Mouse (Mus musculus): Measurements from ENCODE around the gene Csnk1e. TPM values are rescaled to one million over a fixed set of nuclear protein-coding genes. Genes with fewer than 3 reads are reported as not detected.

The Csnk1e gene
- polyA plus RNA-seq, 2 experiments, result 3.7 to 9.8 TPM

- H3K27ac ChIP-seq, result no peak overlapping the region
- H3K9ac ChIP-seq (replicated peaks), result no peak overlapping the region
- no peaks in the 10 kb centered on the region for H3K4me1 ChIP-seq (replicated peaks; ENCODE audit: control insufficient read depth in 2 of 2, insufficient read depth in 2 of 2, low read length in 1 of 2)
- TF ChIP-seq EP300 (IDR thresholded peaks at IDR 0.05; ENCODE audit: low read depth) (no peak), CTCF (IDR thresholded peaks at IDR 0.05; ENCODE audit: low read depth) (peak; percentile 55)
- ATAC-seq (ENCODE audit: insufficient read depth), result no peak
- no peak overlapping the region for H3K4me3 ChIP-seq (ENCODE audit: insufficient read depth in 1 of 2, low read depth in 2 of 2, low read length in 2 of 2)
- no peaks in the 10 kb centered on the region for H3K27me3 ChIP-seq (ENCODE audit: control insufficient read depth, insufficient read depth, low read length)
- no peaks in the 10 kb centered on the region for H3K9me3 ChIP-seq (ENCODE audit: control insufficient read depth, low read length)
- 61% methylated on average over 5 of the region's 5 CpGs for WGBS (ENCODE audit: insufficient replicate concordance)
- DNase-seq (ENCODE audit: low read depth in 3 of 3, low spot score in 3 of 3), result no peak
- H3K36me3 ChIP-seq (replicated peaks; ENCODE audit: control insufficient read depth, insufficient read depth, low read depth), result no peaks in the 10 kb centered on the region
- H3K4me2 ChIP-seq (ENCODE audit: low read depth), result no peak overlapping the region
These were observed 17.7 kb upstream of the Csnk1e start for GRCm38 (mm10) chr15:79473042-79473441.

GRCm38 (mm10) chr15:79471095-79471494 lies 15.7 kb upstream of the Csnk1e start:
- DNase-seq (ENCODE audit: low read depth in 3 of 3, low spot score in 3 of 3) (no peak), ATAC-seq (ENCODE audit: insufficient read depth) (no peak)
- no peak overlapping the region for H3K4me2 ChIP-seq (ENCODE audit: low read depth)
- TF ChIP-seq EP300 (IDR thresholded peaks at IDR 0.05; ENCODE audit: low read depth) (no peak), CTCF (IDR thresholded peaks at IDR 0.05; ENCODE audit: low read depth) (no peak)
- H3K27ac ChIP-seq, result no peak overlapping the region
- H3K4me3 ChIP-seq (ENCODE audit: insufficient read depth in 1 of 2, low read depth in 2 of 2, low read length in 2 of 2), result no peak overlapping the region
- H3K4me1 ChIP-seq (replicated peaks; ENCODE audit: control insufficient read depth in 2 of 2, insufficient read depth in 2 of 2, low read length in 1 of 2), result no peaks in the 10 kb centered on the region
- 49% methylated on average over 10 of the region's 10 CpGs for WGBS (ENCODE audit: insufficient replicate concordance)
- no peak overlapping the region for H3K9ac ChIP-seq (replicated peaks)
- no peaks in the 10 kb centered on the region for H3K27me3 ChIP-seq (ENCODE audit: control insufficient read depth, insufficient read depth, low read length)
- H3K36me3 ChIP-seq (replicated peaks; ENCODE audit: control insufficient read depth, insufficient read depth, low read depth), result no peaks in the 10 kb centered on the region
- H3K9me3 ChIP-seq (ENCODE audit: control insufficient read depth, low read length), result no peaks in the 10 kb centered on the region

GRCm38 (mm10) chr15:79470583-79470982 lies 15.2 kb upstream of the Csnk1e start:
- Histone ChIP-seq H3K4me1 (replicated peaks; ENCODE audit: control insufficient read depth in 2 of 2, insufficient read depth in 2 of 2, low read length in 1 of 2) (no peaks in the 10 kb centered on the region), H3K27me3 (ENCODE audit: control insufficient read depth, insufficient read depth, low read length) (no peaks in the 10 kb centered on the region), H3K4me3 (ENCODE audit: insufficient read depth in 1 of 2, low read depth in 2 of 2, low read length in 2 of 2) (no peak overlapping the region), H3K4me2 (ENCODE audit: low read depth) (no peak overlapping the region), H3K9me3 (ENCODE audit: control insufficient read depth, low read length) (no peaks in the 10 kb centered on the region), H3K36me3 (replicated peaks; ENCODE audit: control insufficient read depth, insufficient read depth, low read depth) (no peaks in the 10 kb centered on the region), H3K27ac (no peak overlapping the region), H3K9ac (replicated peaks) (no peak overlapping the region)
- TF ChIP-seq EP300 (IDR thresholded peaks at IDR 0.05; ENCODE audit: low read depth) (no peak), CTCF (IDR thresholded peaks at IDR 0.05; ENCODE audit: low read depth) (no peak)
- 32% methylated on average over 17 of the region's 17 CpGs for WGBS (ENCODE audit: insufficient replicate concordance)
- DNase-seq (ENCODE audit: low read depth in 3 of 3, low spot score in 3 of 3) (no peak), ATAC-seq (ENCODE audit: insufficient read depth) (no peak)

- Histone ChIP-seq H3K27me3 (ENCODE audit: control insufficient read depth, insufficient read depth, low read length) (no peaks in the 10 kb centered on the region), H3K27ac (no peak overlapping the region), H3K9me3 (ENCODE audit: control insufficient read depth, low read length) (no peaks in the 10 kb centered on the region), H3K36me3 (replicated peaks; ENCODE audit: control insufficient read depth, insufficient read depth, low read depth) (no peaks in the 10 kb centered on the region), H3K4me3 (ENCODE audit: insufficient read depth in 1 of 2, low read depth in 2 of 2, low read length in 2 of 2) (no peak overlapping the region), H3K4me1 (replicated peaks; ENCODE audit: control insufficient read depth in 2 of 2, insufficient read depth in 2 of 2, low read length in 1 of 2) (no peaks in the 10 kb centered on the region), H3K4me2 (ENCODE audit: low read depth) (no peak overlapping the region), H3K9ac (replicated peaks) (no peak overlapping the region)
- TF ChIP-seq CTCF (IDR thresholded peaks at IDR 0.05; ENCODE audit: low read depth), result no peak
- WGBS (ENCODE audit: insufficient replicate concordance), result 58% methylated on average over 5 of the region's 5 CpGs
- ATAC-seq (ENCODE audit: insufficient read depth) (no peak), DNase-seq (ENCODE audit: low read depth in 3 of 3, low spot score in 3 of 3) (no peak)
These were observed 14.2 kb upstream of the Csnk1e start for GRCm38 (mm10) chr15:79469577-79469976.

GRCm38 (mm10) chr15:79466601-79467286 lies 11.4 kb upstream of the Csnk1e start:
- no peak for TF ChIP-seq EP300 (IDR thresholded peaks at IDR 0.05; ENCODE audit: low read depth)
- peak; percentile 97 for TF ChIP-seq CTCF (IDR thresholded peaks at IDR 0.05; ENCODE audit: low read depth)
- DNase-seq (ENCODE audit: low read depth in 3 of 3, low spot score in 3 of 3) (peak; percentile 32 to 42 (median 37)), ATAC-seq (ENCODE audit: insufficient read depth) (peak; percentile 51; the same call in 1 of the 2 replicates)
- no peak overlapping the region for H3K9ac ChIP-seq (replicated peaks)
- H3K27me3 ChIP-seq (ENCODE audit: control insufficient read depth, insufficient read depth, low read length), result no peaks in the 10 kb centered on the region
- H3K9me3 ChIP-seq (ENCODE audit: control insufficient read depth, low read length), result no peaks in the 10 kb centered on the region
- H3K36me3 ChIP-seq (replicated peaks; ENCODE audit: control insufficient read depth, insufficient read depth, low read depth), result no peaks in the 10 kb centered on the region
- 7% methylated on average over 18 of the region's 18 CpGs for WGBS (ENCODE audit: insufficient replicate concordance)
- no peak overlapping the region for H3K4me3 ChIP-seq (ENCODE audit: insufficient read depth in 1 of 2, low read depth in 2 of 2, low read length in 2 of 2)
- no peak overlapping the region for H3K4me2 ChIP-seq (ENCODE audit: low read depth)
- H3K4me1 ChIP-seq (replicated peaks; ENCODE audit: control insufficient read depth in 2 of 2, insufficient read depth in 2 of 2, low read length in 1 of 2), result no peaks in the 10 kb centered on the region
- no peak overlapping the region for H3K27ac ChIP-seq
